17 mouse cellular contexts compared by ENCODE assay signal in genomic region chr19:29661974-29662580, GRCm38 (mm10). TPM values are rescaled to one million over a fixed set of nuclear protein-coding genes. Genes with fewer than 3 reads are reported as not detected.
"Had no signal": no experiment of that assay in that cellular context is flagged by ENCODE, and none has a peak within 500 bp of the region (broad histone marks: within the 10 kb centered on the region; RNA-seq: fewer than 3 reads in every experiment).

No protein-coding gene starts in this region.

- H3K4me1 ChIP-seq: midbrain, embryonic 13.5 days had no signal

- ATAC-seq: lung, postnatal 0 days; midbrain, embryonic 13.5 days had no signal

- H3K27ac ChIP-seq: left cerebral cortex, adult 2 months; limb, embryonic 10.5 days; liver, embryonic 15.5 days; midbrain, embryonic 13.5 days had no signal

- DNase-seq: kidney, postnatal 36 days; lung, adult 2 months; lung, postnatal 36 days; right cerebral cortex, postnatal 14 days; thymus, postnatal 4 days had no signal

- H3K4me3 ChIP-seq: left cerebral cortex, adult 2 months; limb, embryonic 10.5 days; liver, embryonic 15.5 days; midbrain, embryonic 13.5 days had no signal

- H3K36me3 ChIP-seq: limb, embryonic 10.5 days; liver, embryonic 15.5 days; midbrain, embryonic 13.5 days had no signal

- H3K27me3 ChIP-seq: midbrain, embryonic 13.5 days had no signal

- H3K9ac ChIP-seq: liver, embryonic 15.5 days; midbrain, embryonic 13.5 days had no signal

- H3K9me3 ChIP-seq: limb, embryonic 10.5 days; liver, embryonic 15.5 days; midbrain, embryonic 13.5 days had no signal

- H3K4me2 ChIP-seq: liver, embryonic 11.5 days; liver, embryonic 15.5 days; midbrain, embryonic 13.5 days had no signal

RNA-seq across cellular contexts. Expression of gene Mlana, which starts 35.5 kb away (rescaled TPM):
- total RNA-seq: megakaryocyte progenitor cell, adult 5-6 weeks; midbrain, postnatal 0 days had no signal
- polyA plus RNA-seq: kidney, embryonic 16.5 days; limb, embryonic 10.5 days; liver, embryonic 11.5 days; liver, embryonic 15.5 days; midbrain, embryonic 13.5 days; midbrain, postnatal 0 days; neural tube, embryonic 14.5 days; small intestine, adult 2 months; stomach, embryonic 16.5 days had no signal
